Mouse (Mus musculus): Measurements from ENCODE around the gene Ttll5. TPM values are rescaled to one million over a fixed set of nuclear protein-coding genes. Genes with fewer than 3 reads are reported as not detected.

Ttll5 gene
- polyA plus RNA-seq, 1 experiment from 2014 or later = 13.9 TPM

GRCm38 (mm10) chr12:85848164-85848958 lies 23.9 kb downstream of the Ttll5 start:
- H3K27ac ChIP-seq = no peak overlapping the region
- WGBS = 63% methylated on average over 7 of the region's 7 CpGs
- H3K27me3 ChIP-seq = no peaks in the 10 kb centered on the region
- no peak for ATAC-seq (ENCODE audit: borderline replicate concordance, extremely low read depth, low FRiP score, low TSS enrichment)
- H3K4me3 ChIP-seq = no peak overlapping the region
- H3K9me3 ChIP-seq = no peaks in the 10 kb centered on the region
- H3K36me3 ChIP-seq = peaks cover 12% of the 10 kb centered on the region; the same call in 1 of the 2 replicates
- no peaks in the 10 kb centered on the region for H3K4me1 ChIP-seq
- no peak overlapping the region for H3K4me2 ChIP-seq
- no peak overlapping the region for H3K9ac ChIP-seq

GRCm38 (mm10) chr12:85850661-85851060 lies 26.2 kb downstream of the Ttll5 start:
- Histone ChIP-seq H3K36me3 (peaks cover 8% of the 10 kb centered on the region; the same call in 1 of the 2 replicates), H3K4me2 (no peak overlapping the region), H3K4me3 (no peak overlapping the region), H3K27me3 (no peaks in the 10 kb centered on the region), H3K27ac (no peak overlapping the region), H3K9me3 (no peaks in the 10 kb centered on the region), H3K9ac (no peak overlapping the region), H3K4me1 (0 out of 2 replicates have a peak, but pooled peaks cover 3% of the 10 kb centered on the region)
- no peak for ATAC-seq (ENCODE audit: borderline replicate concordance, extremely low read depth, low FRiP score, low TSS enrichment)
- WGBS = 67% methylated on average over 8 of the region's 8 CpGs

GRCm38 (mm10) chr12:85853836-85854235 lies 29.4 kb downstream of the Ttll5 start:
- no peak for ATAC-seq (ENCODE audit: borderline replicate concordance, extremely low read depth, low FRiP score, low TSS enrichment)
- Histone ChIP-seq H3K4me3 (no peak overlapping the region), H3K9me3 (no peaks in the 10 kb centered on the region), H3K27me3 (no peaks in the 10 kb centered on the region), H3K4me1 (peaks cover 7% of the 10 kb centered on the region; the same call in 1 of the 2 replicates), H3K4me2 (no peak overlapping the region), H3K9ac (no peak overlapping the region), H3K36me3 (peaks cover 8% of the 10 kb centered on the region; the same call in 1 of the 2 replicates), H3K27ac (0 out of 2 replicates have a peak overlapping the region, but pooled peaks have one; percentile 16)
- 82% methylated on average over 4 of the region's 4 CpGs for WGBS

GRCm38 (mm10) chr12:85854271-85854670 lies 29.8 kb downstream of the Ttll5 start:
- WGBS = 30% methylated on average over 1 of the region's 1 CpGs

GRCm38 (mm10) chr12:85857300-85857699 lies 32.8 kb downstream of the Ttll5 start:
- H3K9me3 ChIP-seq = no peaks in the 10 kb centered on the region
- WGBS = 75% methylated on average over 7 of the region's 7 CpGs

More at GRCm38 (mm10) chr12:85854271-85854670, 29.8 kb downstream of the Ttll5 start:
- H3K9ac ChIP-seq = no peak overlapping the region
- no peak overlapping the region; the same call in 1 of the 2 replicates for H3K27ac ChIP-seq
- H3K4me1 ChIP-seq = peaks cover 9% of the 10 kb centered on the region; the same call in 1 of the 2 replicates
- no peak overlapping the region for H3K4me3 ChIP-seq
- no peak for ATAC-seq (ENCODE audit: borderline replicate concordance, extremely low read depth, low FRiP score, low TSS enrichment)
- H3K9me3 ChIP-seq = no peaks in the 10 kb centered on the region
- H3K36me3 ChIP-seq = peaks cover 8% of the 10 kb centered on the region; the same call in 1 of the 2 replicates
- no peaks in the 10 kb centered on the region for H3K27me3 ChIP-seq
- no peak overlapping the region for H3K4me2 ChIP-seq

GRCm38 (mm10) chr12:85859111-85859510 lies 34.7 kb downstream of the Ttll5 start:
- no peak overlapping the region for H3K4me2 ChIP-seq
- no peaks in the 10 kb centered on the region for H3K27me3 ChIP-seq
- H3K9me3 ChIP-seq = no peaks in the 10 kb centered on the region
- H3K4me3 ChIP-seq = no peak overlapping the region
- H3K27ac ChIP-seq = peak overlapping the region; percentile 91
- ATAC-seq (ENCODE audit: borderline replicate concordance, extremely low read depth, low FRiP score, low TSS enrichment) = peak; percentile 75; the same call in 1 of the 2 replicates
- WGBS = 43% methylated on average over 3 of the region's 3 CpGs
- no peaks in the 10 kb centered on the region for H3K36me3 ChIP-seq
- peaks cover 22% of the 10 kb centered on the region for H3K4me1 ChIP-seq
- H3K9ac ChIP-seq = no peak overlapping the region

More at GRCm38 (mm10) chr12:85857300-85857699, 32.8 kb downstream of the Ttll5 start:
- Histone ChIP-seq H3K4me3 (no peak overlapping the region), H3K9ac (no peak overlapping the region), H3K27me3 (no peaks in the 10 kb centered on the region), H3K4me2 (no peak overlapping the region), H3K27ac (no peak overlapping the region), H3K36me3 (no peaks in the 10 kb centered on the region), H3K4me1 (peaks cover 18% of the 10 kb centered on the region)
- ATAC-seq (ENCODE audit: borderline replicate concordance, extremely low read depth, low FRiP score, low TSS enrichment) = no peak

- H3K4me2 ChIP-seq = no peak overlapping the region
- ATAC-seq (ENCODE audit: borderline replicate concordance, extremely low read depth, low FRiP score, low TSS enrichment) = no peak; the same call in 1 of the 2 replicates
- no peaks in the 10 kb centered on the region for H3K9me3 ChIP-seq
- H3K9ac ChIP-seq = no peak overlapping the region
- H3K4me3 ChIP-seq = no peak overlapping the region
- 31% methylated on average over 3 of the region's 3 CpGs for WGBS
- peaks cover 19% of the 10 kb centered on the region for H3K4me1 ChIP-seq
- H3K36me3 ChIP-seq = no peaks in the 10 kb centered on the region
- H3K27ac ChIP-seq = peak overlapping the region; percentile 91
- H3K27me3 ChIP-seq = no peaks in the 10 kb centered on the region
Observed at GRCm38 (mm10) chr12:85859511-85860189, 35.2 kb downstream of the Ttll5 start.

- peak overlapping the region; percentile 64; the same call in 1 of the 2 replicates for H3K27ac ChIP-seq
- H3K9me3 ChIP-seq = no peaks in the 10 kb centered on the region
Observed at GRCm38 (mm10) chr12:85862514-85862913, 38.1 kb downstream of the Ttll5 start.

GRCm38 (mm10) chr12:85865526-85865925 lies 41.1 kb downstream of the Ttll5 start:
- H3K4me2 ChIP-seq = no peak overlapping the region
- no peaks in the 10 kb centered on the region for H3K9me3 ChIP-seq
- WGBS = 75% methylated on average over 3 of the region's 3 CpGs
- peaks cover 25% of the 10 kb centered on the region for H3K4me1 ChIP-seq
- H3K27me3 ChIP-seq = no peaks in the 10 kb centered on the region
- no peak for ATAC-seq (ENCODE audit: borderline replicate concordance, extremely low read depth, low FRiP score, low TSS enrichment)
- no peak overlapping the region for H3K9ac ChIP-seq
- H3K36me3 ChIP-seq = no peaks in the 10 kb centered on the region; the same call in 1 of the 2 replicates
- H3K27ac ChIP-seq = peak overlapping the region; percentile 53; the same call in 1 of the 2 replicates
- H3K4me3 ChIP-seq = no peak overlapping the region

More at GRCm38 (mm10) chr12:85862514-85862913, 38.1 kb downstream of the Ttll5 start:
- Histone ChIP-seq H3K4me2 (no peak overlapping the region), H3K36me3 (no peaks in the 10 kb centered on the region; the same call in 1 of the 2 replicates), H3K4me1 (peaks cover 24% of the 10 kb centered on the region), H3K27me3 (no peaks in the 10 kb centered on the region), H3K9ac (no peak overlapping the region), H3K4me3 (no peak overlapping the region)
- ATAC-seq (ENCODE audit: borderline replicate concordance, extremely low read depth, low FRiP score, low TSS enrichment) = no peak
- 41% methylated on average over 2 of the region's 2 CpGs for WGBS

GRCm38 (mm10) chr12:85866624-85867023 lies 42.2 kb downstream of the Ttll5 start:
- Histone ChIP-seq H3K4me2 (no peak overlapping the region), H3K9ac (no peak overlapping the region), H3K36me3 (no peaks in the 10 kb centered on the region; the same call in 1 of the 2 replicates), H3K9me3 (no peaks in the 10 kb centered on the region), H3K4me3 (no peak overlapping the region), H3K27me3 (no peaks in the 10 kb centered on the region), H3K27ac (peak overlapping the region; percentile 31), H3K4me1 (peaks cover 27% of the 10 kb centered on the region)
- no peak for ATAC-seq (ENCODE audit: borderline replicate concordance, extremely low read depth, low FRiP score, low TSS enrichment)
- WGBS = 64% methylated on average over 4 of the region's 4 CpGs

- peaks cover 27% of the 10 kb centered on the region for H3K4me1 ChIP-seq
- no peak for ATAC-seq (ENCODE audit: borderline replicate concordance, extremely low read depth, low FRiP score, low TSS enrichment)
- no peak overlapping the region for H3K9ac ChIP-seq
- H3K27me3 ChIP-seq = no peaks in the 10 kb centered on the region
- no peaks in the 10 kb centered on the region; the same call in 1 of the 2 replicates for H3K36me3 ChIP-seq
- H3K9me3 ChIP-seq = no peaks in the 10 kb centered on the region
- no peak overlapping the region for H3K27ac ChIP-seq
- no peak overlapping the region for H3K4me3 ChIP-seq
- H3K4me2 ChIP-seq = no peak overlapping the region
Observed at GRCm38 (mm10) chr12:85867125-85867524, 42.7 kb downstream of the Ttll5 start.
